ENCODE assay signal across 9 mouse cellular contexts in the genomic region with DNA sequence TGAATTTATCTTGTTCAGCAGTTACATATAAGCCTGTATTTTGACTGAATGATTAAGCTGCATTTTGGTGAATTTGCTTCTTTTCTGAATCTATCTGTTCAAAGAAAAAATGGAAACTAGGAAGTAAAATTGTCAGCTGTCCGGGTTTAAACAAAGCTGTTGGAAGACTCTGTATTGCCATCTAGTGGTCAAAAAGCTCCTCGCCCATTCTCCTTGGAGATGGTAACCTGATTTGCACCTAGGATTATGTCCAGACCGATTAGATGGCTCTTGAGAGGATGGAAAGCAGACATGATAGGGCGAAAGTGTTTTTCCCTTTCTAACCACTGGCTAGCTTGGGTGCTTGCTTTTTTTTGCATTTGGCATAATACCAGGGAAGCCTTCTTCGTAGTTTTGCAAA. TPM values are rescaled to one million over a fixed set of nuclear protein-coding genes. Genes with fewer than 3 reads are reported as not detected.
DNase-seq lines count a peak whose midpoint lies in the region; ATAC-seq lines count a peak whose summit lies in the region.
"Had no signal": no experiment of that assay in that cellular context is flagged by ENCODE, and none has a peak within 500 bp of the region (broad histone marks: within the 10 kb centered on the region; RNA-seq: fewer than 3 reads in every experiment).

No protein-coding gene starts in this region.

- no peak for ATAC-seq in CD4-positive, CD25-positive, alpha-beta regulatory T cell, adult 4 months

- peak; percentile 28 for DNase-seq in CD4-positive, CD25-positive, alpha-beta regulatory T cell, adult 2 months (ENCODE audit: low read depth, low spot score)
- DNase-seq in ES-CJ7 (ENCODE audit: low read depth, low spot score): peak; percentile 71
- peak; percentile 69 for DNase-seq in cerebellum, adult 11 months
- DNase-seq in frontal cortex, adult 2 months (ENCODE audit: extremely low spot score in 1 of 2, low spot score in 1 of 2): peak; percentile 55 to 87
- peak; percentile 55 to 73 for DNase-seq in kidney, postnatal 25 days
- DNase-seq in lung, adult 18-20 months: peak; percentile 6 to 56
- peak; percentile 68 to 72 for DNase-seq in right cerebral cortex, postnatal 10 days (ENCODE audit: low spot score in 2 of 2)

RNA-seq across cellular contexts. Expression of a gene that starts 19.1 kb away (rescaled TPM):
- not detected for polyA plus RNA-seq in CD4-positive, CD25-positive, alpha-beta regulatory T cell, adult 4 months (2017; shearing (Covaris generic))
- polyA plus RNA-seq in frontal cortex, adult 2 months (2012; rRNA removed): 1.2 and 1.5 TPM in 2 replicates
- polyA plus RNA-seq: C2C12 had no signal
